Mouse (Mus musculus): ENCODE results near the gene Gm1110. TPM values are rescaled to one million over a fixed set of nuclear protein-coding genes. Genes with fewer than 3 reads are reported as not detected.

The Gm1110 gene
- total and polyA plus RNA-seq, 3 experiments: 10.6 TPM; not detected in 2

GRCm38 (mm10) chr9:26831089-26831488, 91.8 kb downstream of the Gm1110 start:
- no peaks in the 10 kb centered on the region for H3K4me1 ChIP-seq (ENCODE audit: control insufficient read depth in 1 of 2, insufficient read depth in 2 of 2)
- H3K27me3 ChIP-seq (replicated peaks): no peaks in the 10 kb centered on the region
- H3K4me2 ChIP-seq (ENCODE audit: insufficient read depth, low read depth, poor library complexity, severe bottlenecking): no peak overlapping the region
- H3K27ac ChIP-seq (ENCODE audit: insufficient read depth, low read depth): no peak overlapping the region
- H3K4me3 ChIP-seq (replicated peaks in 1 of 3; ENCODE audit: low read depth in 2 of 3, low read length in 2 of 3, poor library complexity in 1 of 3): no peak overlapping the region
- in situ Hi-C loops (cut with MboI; ENCODE audit: low pct_ligation_motif_present, low pct_unique_long_range_greater_than_20kb, low sequenced_read_pairs) (no loop called here), dilution Hi-C loops (cut with MboI; ENCODE audit: extremely low pct_ligation_motif_present, extremely low pct_unique_long_range_greater_than_20kb, low sequenced_read_pairs) (no loop called here)
- no peak for DNase-seq (ENCODE audit: extremely low read depth)
- TF ChIP-seq MEF2A (IDR thresholded peaks at IDR 0.05; ENCODE audit: borderline replicate concordance, low read depth, low read length) (no peak), MYC (IDR thresholded peaks at IDR 0.05; ENCODE audit: low read depth, low read length) (no peak), ZNF384 (IDR thresholded peaks at IDR 0.05; ENCODE audit: low read depth, low read length) (no peak)
- H3K79me2 ChIP-seq (replicated peaks; ENCODE audit: control insufficient read depth, extremely low read depth, insufficient read depth, poor library complexity, severe bottlenecking): no peaks in the 10 kb centered on the region
- H3K36me3 ChIP-seq (replicated peaks in 1 of 2; ENCODE audit: control insufficient read depth in 1 of 2, insufficient read depth in 1 of 2, low read length in 1 of 2): no peaks in the 10 kb centered on the region
- H3K9ac ChIP-seq (ENCODE audit: insufficient read depth, low read depth): no peak overlapping the region
- H3K9me3 ChIP-seq (replicated peaks; ENCODE audit: low read length): no peaks in the 10 kb centered on the region

Other genes with a start within 250 kb of the Gm1110 start
- not detected in 2 replicates for gene B3gat1, start 189.4 kb downstream of the Gm1110 start, total RNA-seq (2012; rRNA removed)
- not detected in 2 replicates for gene B3gat1, start 189.4 kb downstream of the Gm1110 start, total RNA-seq (2014; rRNA removed)
- gene B3gat1, start 189.4 kb downstream of the Gm1110 start, polyA plus RNA-seq (2012; ENCODE audit: insufficient read length, low read depth): not detected in 2 replicates
- gene Glb1l2, start 116.6 kb downstream of the Gm1110 start, total RNA-seq (2012; rRNA removed): not detected in 2 replicates
- not detected in 2 replicates for gene Glb1l2, start 116.6 kb downstream of the Gm1110 start, total RNA-seq (2014; rRNA removed)
- gene Glb1l2, start 116.6 kb downstream of the Gm1110 start, polyA plus RNA-seq (2012; ENCODE audit: insufficient read length, low read depth): not detected in 2 replicates
- not detected in 2 replicates for gene Glb1l3, start 62.2 kb downstream of the Gm1110 start, total RNA-seq (2012; rRNA removed)
- gene Glb1l3, start 62.2 kb downstream of the Gm1110 start, total RNA-seq (2014; rRNA removed): not detected in 2 replicates
- gene Glb1l3, start 62.2 kb downstream of the Gm1110 start, polyA plus RNA-seq (2012; ENCODE audit: insufficient read length, low read depth): not detected in 2 replicates
- gene Acad8, start 76.5 kb upstream of the Gm1110 start, total RNA-seq (2012; rRNA removed): 22.8 and 24.7 TPM in 2 replicates
- gene Acad8, start 76.5 kb upstream of the Gm1110 start, total RNA-seq (2014; rRNA removed): 21.7 and 26.7 TPM in 2 replicates
- 13.7 and 18.8 TPM in 2 replicates for gene Acad8, start 76.5 kb upstream of the Gm1110 start, polyA plus RNA-seq (2012; ENCODE audit: insufficient read length, low read depth)
- 150 and 176 TPM in 2 replicates for gene Thyn1, start 76.6 kb upstream of the Gm1110 start, total RNA-seq (2012; rRNA removed)
- 203 and 230 TPM in 2 replicates for gene Thyn1, start 76.6 kb upstream of the Gm1110 start, total RNA-seq (2014; rRNA removed)
- 141 and 151 TPM in 2 replicates for gene Thyn1, start 76.6 kb upstream of the Gm1110 start, polyA plus RNA-seq (2012; ENCODE audit: insufficient read length, low read depth)
- 30.5 and 33.8 TPM in 2 replicates for gene Vps26b, start 107.0 kb upstream of the Gm1110 start, total RNA-seq (2012; rRNA removed)
- 21.0 and 22.3 TPM in 2 replicates for gene Vps26b, start 107.0 kb upstream of the Gm1110 start, total RNA-seq (2014; rRNA removed)
- gene Vps26b, start 107.0 kb upstream of the Gm1110 start, polyA plus RNA-seq (2012; ENCODE audit: insufficient read length, low read depth): 16.6 and 17.7 TPM in 2 replicates
- 32.2 and 33.7 TPM in 2 replicates for gene Ncapd3, start 107.1 kb upstream of the Gm1110 start, total RNA-seq (2012; rRNA removed)
- 38.2 and 39.2 TPM in 2 replicates for gene Ncapd3, start 107.1 kb upstream of the Gm1110 start, total RNA-seq (2014; rRNA removed)
- 23.5 and 29.9 TPM in 2 replicates for gene Ncapd3, start 107.1 kb upstream of the Gm1110 start, polyA plus RNA-seq (2012; ENCODE audit: insufficient read length, low read depth)
- 0.13 and 0.17 TPM in 2 replicates for gene Jam3, start 232.3 kb upstream of the Gm1110 start, total RNA-seq (2012; rRNA removed)
- gene Jam3, start 232.3 kb upstream of the Gm1110 start, total RNA-seq (2014; rRNA removed): 0.57 and 0.72 TPM in 2 replicates
- gene Jam3, start 232.3 kb upstream of the Gm1110 start, polyA plus RNA-seq (2012; ENCODE audit: insufficient read length, low read depth): 1.7 and 2.0 TPM in 2 replicates